Mouse (Mus musculus) cerebellum, adult 2 months (tissue): ENCODE results near the gene Cep55.

ENCODE experiments used
- CTCF ChIP-seq: fragments of 200-500 bp; IDR thresholded peaks from 2 replicates; pipeline ENCODE4 v1.5.1; 2011; ENCODE audit warnings: low read depth, mild to moderate bottlenecking, control low read depth, low read length, moderate library complexity, borderline replicate concordance; ENCODE audit not compliant: insufficient read depth
- POLR2A ChIP-seq: fragments of 200-500 bp; IDR thresholded peaks from 2 replicates; pipeline ENCODE4 v1.6.1; 2011; ENCODE audit warnings: low read length, control low read depth, borderline replicate concordance; ENCODE audit not compliant: insufficient read depth

GRCm38 (mm10) chr19:38120123-38120760 lies 65.4 kb downstream of the Cep55 start:
- TF ChIP-seq CTCF, result no peak
- TF ChIP-seq POLR2A, result no peak
